Mouse (Mus musculus) naive thymus-derived CD4-positive, alpha-beta T cell, adult 5 months (primary cell): Measurements from ENCODE around the gene Cilp. TPM values are rescaled to one million over a fixed set of nuclear protein-coding genes. Genes with fewer than 3 reads are reported as not detected.

Experiments used
- polyA plus RNA-seq: library from polyadenylated mRNA; unstranded; fragments of 100-300 nt; shearing (Covaris generic); gene quantifications from one replicate; pipeline ENCODE4 v1.2.1, GENCODE M21; 2017

Gene Cilp
- polyA plus RNA-seq, result not detected

DNA sequence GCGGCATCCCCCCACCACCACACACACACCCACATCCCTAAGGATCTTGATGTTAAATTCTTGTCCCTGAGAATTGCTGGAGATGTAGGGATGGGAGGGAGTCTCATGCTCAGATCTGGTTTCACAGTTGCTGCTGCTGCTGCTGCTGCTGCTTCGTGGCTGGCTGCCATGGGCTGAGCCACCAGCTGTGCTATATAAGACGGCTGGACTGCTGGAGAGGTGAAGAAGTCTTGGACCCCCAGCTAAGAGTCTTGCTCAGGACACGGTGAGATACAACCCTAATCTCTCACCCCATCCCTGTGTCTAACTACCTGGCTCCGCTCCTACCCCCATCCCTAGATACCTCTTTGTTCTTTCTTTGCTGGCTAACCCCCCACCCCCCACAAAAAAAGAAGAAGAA is at the start of gene Cilp:
TSS of gene Cilp (plus strand) at position 222 of the 400 bp plus-strand sequence.

DNA sequence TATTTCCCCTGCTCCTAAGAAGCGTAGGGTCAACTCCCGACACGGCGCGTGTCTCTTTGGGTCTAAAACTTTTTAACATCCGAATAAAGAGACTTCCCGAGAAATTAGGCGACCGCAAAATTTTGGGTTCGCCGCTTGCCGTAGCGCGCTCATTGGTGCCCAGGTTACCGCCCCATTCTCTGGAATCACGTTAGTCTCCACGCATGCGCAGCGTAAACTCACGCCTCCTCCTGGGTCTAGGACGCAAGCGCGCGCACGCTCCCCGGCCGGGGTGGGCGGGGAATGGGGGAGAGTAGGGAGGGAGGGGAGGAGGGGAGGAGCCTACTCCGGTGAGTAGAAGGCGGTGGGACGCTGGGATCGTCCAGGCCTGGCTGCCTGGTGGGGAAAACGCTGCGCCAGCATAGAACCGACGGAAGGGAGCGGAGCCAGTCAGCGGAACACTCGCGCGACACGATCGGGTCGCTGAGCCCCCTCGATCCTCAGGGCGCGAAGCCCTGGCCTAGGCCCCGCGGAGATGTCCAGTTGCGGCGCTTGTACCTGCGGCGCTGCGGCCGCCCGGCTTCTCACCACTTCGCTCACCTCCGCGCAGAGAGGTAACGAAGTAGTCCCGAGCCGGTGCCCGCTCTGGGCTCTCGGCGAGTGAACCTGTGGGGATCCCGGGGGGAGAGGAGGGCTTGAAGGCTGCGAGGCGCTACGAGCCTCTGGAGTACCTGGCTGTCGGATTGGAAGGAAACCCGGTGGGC is 29.2 kb downstream of the Cilp start, which contains the start of gene Clpx:
TSS of gene Clpx (plus strand) at position 288 of the 743 bp plus-strand sequence.

Other genes with a start within 250 kb of the Cilp start
- 77.1 TPM for gene Hacd3, start 243.5 kb upstream of the Cilp start, polyA plus RNA-seq
- gene Dpp8, start 232.8 kb upstream of the Cilp start, polyA plus RNA-seq, result 50.9 TPM
- not detected for gene Igdcc4, start 163.7 kb upstream of the Cilp start, polyA plus RNA-seq
- gene Igdcc3, start 124.0 kb upstream of the Cilp start, polyA plus RNA-seq, result not detected
- gene Parp16, start 69.8 kb upstream of the Cilp start, polyA plus RNA-seq, result 6.1 TPM
- gene Clpx, start 29.1 kb downstream of the Cilp start, polyA plus RNA-seq, result 39.0 TPM
- gene Pdcd7, start 80.9 kb downstream of the Cilp start, polyA plus RNA-seq, result 31.4 TPM
- gene Ubap1l, start 95.9 kb downstream of the Cilp start, polyA plus RNA-seq, result not detected
- not detected for gene Kbtbd13, start 126.5 kb downstream of the Cilp start, polyA plus RNA-seq
- gene Rasl12, start 133.3 kb downstream of the Cilp start, polyA plus RNA-seq, result not detected
- gene Slc51b, start 157.8 kb downstream of the Cilp start, polyA plus RNA-seq, result not detected
- gene Mtfmt, start 170.6 kb downstream of the Cilp start, polyA plus RNA-seq, result 34.6 TPM
- gene Spg21, start 195.8 kb downstream of the Cilp start, polyA plus RNA-seq, result 92.1 TPM